Mouse (Mus musculus) CD8-positive naive resting alpha-beta T cell, adult 2 months (primary cell): ENCODE results near the gene Pum1.

Experiments
- DNase-seq, 2 experiments: peaks; one replicate each; pipeline ENCODE4 v3.0.0; 2022; ENCODE audit warnings: low read depth in 2 of 2, low spot score in 2 of 2

Pum1 gene

GRCm38 (mm10) chr4:130787530-130787929 is 124.4 kb downstream of the Pum1 start:
- DNase-seq, result no peak

- DNase-seq, result peak; percentile 69 to 77
Observed at GRCm38 (mm10) chr4:130790180-130790579, 127.1 kb downstream of the Pum1 start.

- DNase-seq, result peak in 1 of 2 experiments; percentile 8
Observed at GRCm38 (mm10) chr4:130791811-130792375, 128.8 kb downstream of the Pum1 start.

- DNase-seq, result peak in 1 of 2 experiments; percentile 21
Observed at GRCm38 (mm10) chr4:130792376-130793179, 129.5 kb downstream of the Pum1 start, which contains the start of gene Sdc3. Gene Sdc3 (plus strand): TSS chr4:130792537.

GRCm38 (mm10) chr4:130793180-130793501 is 130.0 kb downstream of the Pum1 start:
- no peak for DNase-seq

- DNase-seq, result no peak
Observed at GRCm38 (mm10) chr4:130794771-130795170, 131.7 kb downstream of the Pum1 start.

- DNase-seq, result no peak
Observed at GRCm38 (mm10) chr4:130795970-130796369, 132.8 kb downstream of the Pum1 start.

GRCm38 (mm10) chr4:130797201-130798051 is 134.3 kb downstream of the Pum1 start:
- no peak for DNase-seq

GRCm38 (mm10) chr4:130798416-130798815 is 135.3 kb downstream of the Pum1 start:
- no peak for DNase-seq

GRCm38 (mm10) chr4:130799118-130799517 is 136.0 kb downstream of the Pum1 start:
- no peak for DNase-seq

GRCm38 (mm10) chr4:130799582-130799981 is 136.5 kb downstream of the Pum1 start:
- no peak for DNase-seq

- no peak for DNase-seq
Observed at GRCm38 (mm10) chr4:130800147-130800546, 137.0 kb downstream of the Pum1 start.

- DNase-seq, result no peak
Observed at GRCm38 (mm10) chr4:130801198-130801597, 138.1 kb downstream of the Pum1 start.

GRCm38 (mm10) chr4:130801624-130802329 is 138.7 kb downstream of the Pum1 start:
- DNase-seq, result no peak

- DNase-seq, result no peak
Observed at GRCm38 (mm10) chr4:130803591-130803990, 140.5 kb downstream of the Pum1 start.

- DNase-seq, result no peak
Observed at GRCm38 (mm10) chr4:130804292-130804691, 141.2 kb downstream of the Pum1 start.

- no peak for DNase-seq
Observed at GRCm38 (mm10) chr4:130804771-130805361, 141.7 kb downstream of the Pum1 start.

GRCm38 (mm10) chr4:130805746-130806145 is 142.6 kb downstream of the Pum1 start:
- DNase-seq, result no peak

GRCm38 (mm10) chr4:130806746-130807145 is 143.6 kb downstream of the Pum1 start:
- no peak for DNase-seq

- no peak for DNase-seq
Observed at GRCm38 (mm10) chr4:130809784-130810183, 146.7 kb downstream of the Pum1 start.

GRCm38 (mm10) chr4:130810845-130811244 is 147.7 kb downstream of the Pum1 start:
- no peak for DNase-seq
